Mouse (Mus musculus): ENCODE measurements around the gene Rpl27a.
A peak's percentile ranks its signal among the peaks of the same experiment; 100 is the strongest.

GRCm38 (mm10) chr7:109518838-109519696 lies at the start of gene Rpl27a:
- TF ChIP-seq USF1 (IDR thresholded peaks at IDR 0.05; ENCODE audit: low read depth) (peak; percentile 53), MAX (IDR thresholded peaks at IDR 0.05) (peak; percentile 30), CTCF (IDR thresholded peaks at IDR 0.05; ENCODE audit: control insufficient read depth, insufficient read depth, insufficient read length) (no peak), CEBPB (IDR thresholded peaks at IDR 0.05; ENCODE audit: low read depth) (no peak), MYOG (IDR thresholded peaks at IDR 0.05; ENCODE audit: control insufficient read depth, extremely low read depth, insufficient read length) (no peak)
